Mouse (Mus musculus) lung, embryonic 14.5 days (tissue): ENCODE measurements around the gene 1810062G17Rik. TPM values are rescaled to one million over a fixed set of nuclear protein-coding genes. Genes with fewer than 3 reads are reported as not detected.

ENCODE experiments used
- ATAC-seq: fragments of 200-750 bp; cut with Nextera tagmentation; 2 replicates; pipeline ENCODE4 v1.8.0; 2017; ENCODE audit warnings: mild to moderate bottlenecking, moderate TSS enrichment, moderate library complexity; ENCODE audit not compliant: insufficient read depth
- DNase-seq: peaks from one replicate; pipeline ENCODE4 v3.0.0-alpha.2; 2015
- H3K27ac ChIP-seq: fragments of 300-500 bp; sonication (generic); 2 replicates; pipeline ENCODE4 v1.5.1; 2014; ENCODE audit warnings: low read depth, mild to moderate bottlenecking, moderate library complexity
- H3K27me3 ChIP-seq: fragments of 300-500 bp; sonication (generic); 2 replicates; pipeline ENCODE4 v1.6.1; 2014; ENCODE audit warnings: low read length, control low read depth; ENCODE audit not compliant: insufficient read depth
- H3K36me3 ChIP-seq: fragments of 300-500 bp; sonication (generic); 2 replicates; pipeline ENCODE4 v1.6.1; 2014; ENCODE audit warnings: control low read depth; ENCODE audit not compliant: insufficient read depth
- H3K4me1 ChIP-seq: fragments of 300-500 bp; sonication (generic); 2 replicates; pipeline ENCODE4 v1.6.1; 2014; ENCODE audit warnings: antibody characterized with exemption, control low read depth; ENCODE audit not compliant: insufficient read depth
- H3K4me2 ChIP-seq: fragments of 300-500 bp; sonication (generic); 2 replicates; pipeline ENCODE4 v1.6.1; 2014; ENCODE audit warnings: mild to moderate bottlenecking
- H3K4me3 ChIP-seq: fragments of 300-500 bp; sonication (generic); 2 replicates; pipeline ENCODE4 v1.5.1; 2014; ENCODE audit warnings: low read depth, low read length
- H3K9ac ChIP-seq: fragments of 300-500 bp; sonication (generic); 2 replicates; pipeline ENCODE4 v1.6.1; 2014
- H3K9me3 ChIP-seq: fragments of 300-500 bp; sonication (generic); 2 replicates; pipeline ENCODE4 v1.6.1; 2016; ENCODE audit warnings: low read depth, low read length, control low read depth
- CTCF ChIP-seq: IDR thresholded peaks from 2 replicates; pipeline ENCODE4 v1.5.1; 2016; ENCODE audit warnings: antibody characterized with exemption, low read depth
- WGBS: fragments of 180-500 bp; shearing (Covaris S2); extraction: QIAGEN DNeasy Blood & Tissue Kit; methylation state at CpG from one replicate; pipeline ENCODE4 v1.1.7; 2014; 5-methylcytosine and 5-hydroxymethylcytosine counted together
- polyA plus RNA-seq: library from polyadenylated mRNA; unstranded; fragments of >200 nt; fragmentation: Nextera tagmentation; extraction: Ambion mirVana; gene quantifications from 2 replicates; pipeline ENCODE4 v1.2.1, GENCODE M21; 2014

1810062G17Rik gene
- polyA plus RNA-seq, 1 experiment from 2014 or later, result 3.3 TPM

- H3K4me1 ChIP-seq, result peaks cover 13% of the 10 kb centered on the region
Measured at GRCm38 (mm10) chr3:36474938-36475483, 726 bp upstream of the 1810062G17Rik start.

GRCm38 (mm10) chr3:36476261-36477155 is 771 bp downstream of the 1810062G17Rik start:
- ATAC-seq, result peak; percentile 1; the same call in 1 of the 2 replicates
- no peak for TF ChIP-seq CTCF
- 22% methylated on average over 20 of the region's 20 CpGs for WGBS

More at GRCm38 (mm10) chr3:36474938-36475483, 726 bp upstream of the 1810062G17Rik start:
- DNase-seq (peak; percentile 63), ATAC-seq (no peak; the same call in 1 of the 2 replicates)
- TF ChIP-seq CTCF, result no peak
- under 1% methylated on average over 24 of the region's 24 CpGs for WGBS
- H3K4me2 ChIP-seq, result peak overlapping the region; percentile 66
- H3K9ac ChIP-seq, result peak overlapping the region; percentile 73
- H3K4me3 ChIP-seq, result peak overlapping the region; percentile 70
- H3K36me3 ChIP-seq, result no peaks in the 10 kb centered on the region
- H3K27me3 ChIP-seq, result no peaks in the 10 kb centered on the region
- H3K9me3 ChIP-seq, result no peaks in the 10 kb centered on the region
- H3K27ac ChIP-seq, result peak overlapping the region; percentile 90

GRCm38 (mm10) chr3:36478776-36479175 is 3.0 kb downstream of the 1810062G17Rik start:
- H3K27ac ChIP-seq, result no peak overlapping the region
- TF ChIP-seq CTCF, result no peak
- H3K27me3 ChIP-seq, result no peaks in the 10 kb centered on the region
- peaks cover 21% of the 10 kb centered on the region for H3K4me1 ChIP-seq
- DNase-seq, result no peak
- no peaks in the 10 kb centered on the region for H3K9me3 ChIP-seq
- no peak overlapping the region for H3K9ac ChIP-seq
- H3K36me3 ChIP-seq, result no peaks in the 10 kb centered on the region
- WGBS, result 89% methylated on average over 8 of the region's 8 CpGs
- no peak overlapping the region for H3K4me3 ChIP-seq
- no peak overlapping the region for H3K4me2 ChIP-seq
- ATAC-seq, result no peak

More at GRCm38 (mm10) chr3:36476261-36477155, 771 bp downstream of the 1810062G17Rik start:
- peaks cover 18% of the 10 kb centered on the region for H3K4me1 ChIP-seq
- H3K4me3 ChIP-seq, result peak overlapping the region; percentile 70
- H3K9me3 ChIP-seq, result no peaks in the 10 kb centered on the region
- peak overlapping the region; percentile 79 for H3K9ac ChIP-seq
- H3K36me3 ChIP-seq, result no peaks in the 10 kb centered on the region
- H3K4me2 ChIP-seq, result peak overlapping the region; percentile 66
- no peaks in the 10 kb centered on the region for H3K27me3 ChIP-seq
- DNase-seq, result peak; percentile 36
- H3K27ac ChIP-seq, result peak overlapping the region; percentile 93

GRCm38 (mm10) chr3:36480486-36480885 is 4.7 kb downstream of the 1810062G17Rik start:
- H3K9me3 ChIP-seq, result no peaks in the 10 kb centered on the region
- peaks cover 21% of the 10 kb centered on the region for H3K4me1 ChIP-seq
- H3K27me3 ChIP-seq, result no peaks in the 10 kb centered on the region
- no peak overlapping the region for H3K4me2 ChIP-seq
- H3K4me3 ChIP-seq, result no peak overlapping the region
- DNase-seq (peak; percentile 15), ATAC-seq (no peak)
- WGBS, result 78% methylated on average over 2 of the region's 2 CpGs
- H3K9ac ChIP-seq, result no peak overlapping the region
- H3K27ac ChIP-seq, result peak overlapping the region; percentile 93
- no peak for TF ChIP-seq CTCF
- no peaks in the 10 kb centered on the region for H3K36me3 ChIP-seq

GRCm38 (mm10) chr3:36481776-36482193 is 6.0 kb downstream of the 1810062G17Rik start:
- no peaks in the 10 kb centered on the region for H3K9me3 ChIP-seq
- H3K27ac ChIP-seq, result peak overlapping the region; percentile 93
- no peaks in the 10 kb centered on the region for H3K36me3 ChIP-seq
- peak overlapping the region; percentile 40 for H3K9ac ChIP-seq
- ATAC-seq (peak; percentile 81), DNase-seq (peak; percentile 85)
- 15% methylated on average over 11 of the region's 11 CpGs for WGBS
- H3K4me3 ChIP-seq, result no peak overlapping the region
- peaks cover 17% of the 10 kb centered on the region for H3K4me1 ChIP-seq
- TF ChIP-seq CTCF, result no peak
- no peaks in the 10 kb centered on the region for H3K27me3 ChIP-seq
- peak overlapping the region; percentile 41 for H3K4me2 ChIP-seq

- Histone ChIP-seq H3K36me3 (no peaks in the 10 kb centered on the region), H3K4me2 (peak overlapping the region; percentile 31), H3K4me3 (no peak overlapping the region), H3K9ac (no peak overlapping the region), H3K27me3 (no peaks in the 10 kb centered on the region), H3K4me1 (peaks cover 14% of the 10 kb centered on the region), H3K27ac (no peak overlapping the region), H3K9me3 (no peaks in the 10 kb centered on the region)
- peak; percentile 68 for ATAC-seq
- TF ChIP-seq CTCF, result no peak
- WGBS, result 12% methylated on average over 9 of the region's 9 CpGs
- DNase-seq, result peak; percentile 69
Measured at GRCm38 (mm10) chr3:36482940-36483339, 7.2 kb downstream of the 1810062G17Rik start.

- no peak for TF ChIP-seq CTCF
- no peak overlapping the region for H3K9ac ChIP-seq
- no peaks in the 10 kb centered on the region for H3K27me3 ChIP-seq
- peaks cover 14% of the 10 kb centered on the region for H3K4me1 ChIP-seq
- no peak overlapping the region for H3K27ac ChIP-seq
- 88% methylated on average over 4 of the region's 4 CpGs for WGBS
- DNase-seq (no peak), ATAC-seq (no peak)
- no peak overlapping the region for H3K4me3 ChIP-seq
- H3K4me2 ChIP-seq, result no peak overlapping the region
- H3K9me3 ChIP-seq, result no peaks in the 10 kb centered on the region
- no peaks in the 10 kb centered on the region for H3K36me3 ChIP-seq
Measured at GRCm38 (mm10) chr3:36484292-36484691, 8.6 kb downstream of the 1810062G17Rik start.
